ENCODE assay signal across 23 mouse cellular contexts in genomic region chr14:121213650-121214049, GRCm38 (mm10).
DNase-seq lines count a peak whose midpoint lies in the region; ATAC-seq and TF ChIP-seq lines count a peak whose summit lies in the region.
"Had no signal": no experiment of that assay in that cellular context is flagged by ENCODE, and none has a peak within 500 bp of the region (broad histone marks: within the 10 kb centered on the region; RNA-seq: fewer than 3 reads in every experiment).

No protein-coding gene starts in this region.

- H3K4me1 ChIP-seq in hindbrain, embryonic 14.5 days (replicated peaks; ENCODE audit: control insufficient read depth, insufficient read depth, low read length): no peaks in the 10 kb centered on the region
- H3K4me1 ChIP-seq in hindbrain, embryonic 12.5 days: peaks cover 4% of the 10 kb centered on the region; the same call in 1 of the 2 replicates
- H3K4me1 ChIP-seq: forebrain, embryonic 13.5 days; forebrain, embryonic 15.5 days had no signal

- H3K9me3 ChIP-seq in hindbrain, embryonic 14.5 days (ENCODE audit: control insufficient read depth, low read length): no peaks in the 10 kb centered on the region
- no peaks in the 10 kb centered on the region for H3K9me3 ChIP-seq in hindbrain, embryonic 12.5 days (replicated peaks)
- H3K9me3 ChIP-seq: embryonic facial prominence, embryonic 10.5 days; embryonic facial prominence, embryonic 12.5 days; forebrain, embryonic 13.5 days; forebrain, embryonic 15.5 days had no signal

- H3ac ChIP-seq in myocyte (ENCODE audit: control insufficient read depth, insufficient read length): no peak overlapping the region

- peak; percentile 32 for DNase-seq in cerebellum, adult 11-12 months
- DNase-seq in cerebellum, postnatal 4 days (ENCODE audit: low spot score in 2 of 2): no peak
- DNase-seq in hindbrain, embryonic 14.5 days (ENCODE audit: low spot score): no peak
- DNase-seq in right cerebral cortex, postnatal 10 days (ENCODE audit: low spot score in 2 of 2): no peak
- DNase-seq: adrenal gland, adult 8-10 months; adrenal gland, postnatal 14 days; adrenal gland, postnatal 36 days; B cell, adult 2 months; cerebellum, adult 8-10 months; cerebellum, adult 9-11 months; cerebellum, postnatal 14 days; forebrain, postnatal 0 days had no signal

- H3K79me2 ChIP-seq in myocyte (ENCODE audit: control insufficient read depth, insufficient read depth): peaks cover 3% of the 10 kb centered on the region

- no peaks in the 10 kb centered on the region for H3K27me3 ChIP-seq in hindbrain, embryonic 14.5 days (ENCODE audit: control insufficient read depth, insufficient read depth, low read length)
- H3K27me3 ChIP-seq in hindbrain, embryonic 12.5 days: no peaks in the 10 kb centered on the region
- H3K27me3 ChIP-seq in myocyte (ENCODE audit: control insufficient read depth, insufficient read depth, insufficient read length): no peaks in the 10 kb centered on the region
- H3K27me3 ChIP-seq: CH12.LX; embryonic facial prominence, embryonic 12.5 days; forebrain, embryonic 13.5 days; forebrain, embryonic 15.5 days; Patski had no signal

- no peak for TF ChIP-seq POLR2A in myocyte (IDR thresholded peaks at IDR 0.05; ENCODE audit: insufficient read length, low read depth)

- no peak overlapping the region for H3K4me2 ChIP-seq in hindbrain, embryonic 14.5 days (replicated peaks)
- H3K4me2 ChIP-seq in hindbrain, embryonic 12.5 days (replicated peaks): no peak overlapping the region
- no peak overlapping the region for H3K4me2 ChIP-seq in myocyte (ENCODE audit: low read depth)
- H3K4me2 ChIP-seq: embryonic facial prominence, embryonic 12.5 days; forebrain, embryonic 13.5 days; forebrain, embryonic 15.5 days had no signal

- no peak for ATAC-seq in hindbrain, embryonic 14.5 days (ENCODE audit: low FRiP score)
- ATAC-seq in hindbrain, embryonic 12.5 days (ENCODE audit: low FRiP score): no peak
- ATAC-seq: activated CD4-positive, CD25-positive, alpha-beta regulatory T cell, adult 4 months; CD4-positive, CD25-positive, alpha-beta regulatory T cell, adult 4 months; forebrain, embryonic 13.5 days; forebrain, embryonic 15.5 days; forebrain, postnatal 0 days; Patski had no signal

- 0 out of 2 replicates have a peak overlapping the region, but pooled peaks have one; percentile 11 for H3K27ac ChIP-seq in hindbrain, embryonic 14.5 days
- H3K27ac ChIP-seq in hindbrain, embryonic 12.5 days: no peak overlapping the region
- H3K27ac ChIP-seq: embryonic facial prominence, embryonic 10.5 days; embryonic facial prominence, embryonic 12.5 days; forebrain, embryonic 13.5 days; forebrain, embryonic 15.5 days had no signal

- no peak overlapping the region for H3K9ac ChIP-seq in hindbrain, embryonic 14.5 days
- no peak overlapping the region for H3K9ac ChIP-seq in hindbrain, embryonic 12.5 days
- H3K9ac ChIP-seq: embryonic facial prominence, embryonic 12.5 days; forebrain, embryonic 13.5 days; forebrain, embryonic 15.5 days; forebrain, postnatal 0 days had no signal

- H3K36me3 ChIP-seq in hindbrain, embryonic 14.5 days (replicated peaks; ENCODE audit: control insufficient read depth, insufficient read depth): no peaks in the 10 kb centered on the region
- H3K36me3 ChIP-seq in hindbrain, embryonic 12.5 days: peaks cover 15% of the 10 kb centered on the region; the same call in 1 of the 2 replicates
- peaks cover 11% of the 10 kb centered on the region for H3K36me3 ChIP-seq in myocyte (ENCODE audit: control insufficient read depth, insufficient read depth)
- H3K36me3 ChIP-seq: forebrain, embryonic 15.5 days; G1E had no signal

- no peak overlapping the region for H3K4me3 ChIP-seq in hindbrain, embryonic 14.5 days (replicated peaks; ENCODE audit: low read length)
- no peak overlapping the region for H3K4me3 ChIP-seq in hindbrain, embryonic 12.5 days
- no peak overlapping the region for H3K4me3 ChIP-seq in myocyte
- H3K4me3 ChIP-seq: embryonic facial prominence, embryonic 10.5 days; embryonic facial prominence, embryonic 12.5 days; forebrain, embryonic 13.5 days; forebrain, embryonic 15.5 days had no signal

- 61% methylated on average over 4 of the region's 4 CpGs for WGBS in hindbrain, embryonic 14.5 days
- 62% methylated on average over 4 of the region's 4 CpGs for WGBS in hindbrain, embryonic 12.5 days

TF ChIP-seq in myocyte, 11 proteins besides CTCF, POLR2A, EP300 and RAD21:
- peak in 2 of 3 experiments; percentile 63 to 89 for TF ChIP-seq MYOD1 (IDR thresholded peaks at IDR 0.05; ENCODE audit: control insufficient read depth in 1 of 3, insufficient read length in 2 of 3, low read depth in 2 of 3)
- no peak for TF ChIP-seq TCF12 (IDR thresholded peaks at IDR 0.05; ENCODE audit: insufficient read depth, poor library complexity, severe bottlenecking)
- no peak for TF ChIP-seq TCF3 (IDR thresholded peaks at IDR 0.05; ENCODE audit: insufficient read length, low read depth)
- peak in 2 of 3 experiments; percentile 60 to 69 for TF ChIP-seq MYOG (IDR thresholded peaks at IDR 0.05; ENCODE audit: control insufficient read depth in 1 of 3, insufficient read depth in 1 of 3, insufficient read length in 2 of 3, low read depth in 2 of 3)
- no peak for TF ChIP-seq REST (IDR thresholded peaks at IDR 0.05; ENCODE audit: insufficient read depth, insufficient read length)
- no peak for TF ChIP-seq SRF (IDR thresholded peaks at IDR 0.05; ENCODE audit: control insufficient read depth, insufficient read length, low read depth)
- no peak for TF ChIP-seq USF1 (IDR thresholded peaks at IDR 0.05; ENCODE audit: low read depth)
- no peak for TF ChIP-seq POLR2AphosphoS2 (IDR thresholded peaks at IDR 0.05; ENCODE audit: insufficient read length, low read depth)
- no peak for TF ChIP-seq CEBPB (IDR thresholded peaks at IDR 0.05; ENCODE audit: insufficient read depth, poor library complexity, severe bottlenecking)
- TF ChIP-seq MAX (IDR thresholded peaks at IDR 0.05; ENCODE audit: low read depth): no peak
TF ChIP-seq in myocyte: peak in this region for 2.
